Mouse (Mus musculus) embryo, embryonic 10.5 days (tissue): ENCODE data around the gene Angptl4.
"Not testable (repeated sequence)": the region's sequence is repeated elsewhere in the genome, so short reads cannot be mapped to it uniquely, and the experiment has no call there.

ENCODE experiments used
- DNase-seq: peaks from one replicate; pipeline ENCODE4 v3.0.0-alpha.2; 2015; ENCODE audit warnings: low spot score

Gene Angptl4

DNA sequence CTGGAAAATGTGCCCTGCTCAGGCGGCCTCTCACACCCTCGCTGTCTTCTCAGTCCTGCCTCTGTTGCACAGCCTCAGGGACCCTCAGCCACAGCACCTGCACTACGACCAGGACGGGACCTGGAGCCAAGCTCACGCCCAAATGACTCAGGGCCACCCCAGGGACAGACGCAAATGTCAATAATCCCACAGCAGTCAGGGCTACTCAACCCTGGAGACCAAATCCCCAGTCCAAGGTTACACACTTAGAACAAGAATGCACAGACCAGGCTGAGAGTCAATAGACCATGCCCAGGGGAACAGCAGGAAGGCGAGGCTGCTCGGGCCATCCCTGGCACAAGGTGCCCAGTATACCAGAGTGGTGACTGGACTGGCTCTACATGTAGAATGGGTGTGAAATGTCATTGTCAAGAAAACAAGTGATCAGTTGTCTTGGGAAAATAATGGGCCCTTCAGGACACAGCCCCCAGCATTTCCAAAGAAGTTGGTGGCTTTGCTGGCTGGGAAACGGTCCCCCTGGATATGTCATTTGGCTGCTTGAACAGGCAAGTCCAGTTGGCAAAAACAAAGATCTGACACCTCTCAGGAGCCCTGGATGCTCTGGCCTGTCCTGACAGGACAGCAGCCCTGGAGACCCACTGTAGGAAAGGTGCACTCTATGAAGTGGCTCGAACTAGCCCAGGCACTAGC lies 26.1 kb downstream of the Angptl4 start:
- DNase-seq = no peak

DNA sequence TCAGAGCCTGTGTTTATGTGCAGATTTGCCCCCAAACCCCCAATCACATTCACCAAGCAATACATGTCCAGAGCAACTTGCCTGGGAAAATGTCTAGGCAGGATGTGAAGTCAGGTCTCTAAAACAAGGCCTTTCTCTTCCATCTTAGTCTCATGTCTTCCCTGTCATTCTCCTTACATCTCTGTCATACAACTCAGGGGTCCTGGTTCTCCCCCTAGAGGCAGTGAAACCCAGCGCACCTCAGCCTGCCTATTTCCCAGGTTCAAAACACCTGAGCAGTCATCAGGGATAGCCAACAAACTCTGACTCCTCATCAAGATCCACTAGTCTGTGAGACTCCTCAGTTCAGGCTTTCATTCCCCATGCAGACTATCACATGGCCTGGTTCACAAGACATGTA lies 27.0 kb downstream of the Angptl4 start:
- no peak for DNase-seq

DNA sequence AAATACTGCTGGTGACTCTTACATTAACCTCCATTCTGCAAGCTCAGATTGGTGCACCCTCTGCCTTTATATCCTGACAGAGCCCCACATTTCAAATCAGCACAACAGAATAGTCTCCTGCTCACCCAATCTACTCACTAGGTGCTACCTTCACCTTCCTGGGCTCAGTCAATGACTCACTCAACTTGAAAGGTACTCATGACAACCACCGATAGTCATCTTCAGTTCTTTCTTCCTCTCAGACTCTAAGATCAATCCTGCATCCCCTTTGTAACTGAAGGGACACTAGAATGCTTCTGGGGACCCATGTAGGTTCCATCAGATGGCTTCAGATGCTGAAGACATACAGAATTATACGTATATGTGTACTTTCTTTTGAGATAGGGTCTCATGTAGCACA lies 29.3 kb downstream of the Angptl4 start:
- no peak for DNase-seq

DNA sequence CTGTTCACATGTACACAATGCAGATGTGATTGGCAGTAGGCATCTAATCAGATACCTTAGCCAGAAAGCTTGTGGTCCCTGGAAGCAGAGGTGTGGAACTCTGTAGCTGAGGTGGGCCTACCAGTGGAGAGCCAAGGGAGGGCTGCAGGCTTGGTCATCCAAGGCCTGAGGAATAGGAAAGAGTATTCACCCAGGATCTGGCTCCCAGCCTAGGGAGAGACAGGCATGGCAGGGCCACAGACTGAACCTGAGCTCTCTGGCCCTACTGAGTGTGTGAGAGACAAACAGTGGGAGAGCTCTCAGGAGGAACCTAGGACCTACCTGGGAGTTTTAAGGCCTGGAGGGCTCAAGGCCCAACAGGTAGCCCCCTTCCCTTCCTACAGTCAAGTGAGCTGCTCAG lies 30.4 kb downstream of the Angptl4 start:
- DNase-seq = no peak

DNA sequence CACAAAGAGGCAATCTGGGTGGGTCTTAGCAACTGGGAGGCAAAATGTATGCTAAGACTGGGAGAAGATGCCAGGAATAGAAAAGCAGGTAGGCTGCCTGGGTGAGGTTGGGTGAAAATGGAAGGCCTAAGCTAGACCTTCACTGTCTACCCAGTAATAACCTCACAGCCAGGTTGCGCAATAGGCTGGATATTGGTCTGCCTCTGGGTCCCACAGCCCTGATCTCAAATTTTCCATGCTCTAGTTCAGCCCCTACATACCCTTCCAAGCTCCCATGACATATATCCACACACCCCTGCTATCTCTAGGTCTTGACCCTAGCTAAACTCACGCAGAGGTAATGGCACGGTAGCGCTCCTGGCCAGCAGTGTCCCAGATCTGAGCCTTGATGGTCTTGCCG lies 32.2 kb downstream of the Angptl4 start:
- no peak for DNase-seq

DNA sequence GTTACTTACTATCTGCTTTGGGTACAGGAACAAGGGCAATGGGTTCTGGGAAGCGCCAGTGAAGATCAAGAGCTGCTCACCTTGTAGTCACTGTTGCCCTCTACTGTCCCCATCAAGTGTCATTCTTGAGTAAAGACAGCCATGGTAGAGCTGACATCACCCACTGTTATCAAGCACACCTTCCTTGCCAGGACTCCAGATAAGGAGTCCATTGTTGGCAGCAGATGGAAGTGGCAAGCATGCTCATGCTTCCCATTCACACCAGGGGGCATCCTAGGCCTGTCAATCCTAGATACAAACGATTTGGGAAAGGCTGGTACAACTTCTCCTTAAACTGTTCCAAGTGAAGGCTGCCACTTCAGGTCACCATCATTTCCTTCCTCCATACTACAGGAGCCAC lies 35.6 kb downstream of the Angptl4 start:
- DNase-seq = peak; percentile 36

DNA sequence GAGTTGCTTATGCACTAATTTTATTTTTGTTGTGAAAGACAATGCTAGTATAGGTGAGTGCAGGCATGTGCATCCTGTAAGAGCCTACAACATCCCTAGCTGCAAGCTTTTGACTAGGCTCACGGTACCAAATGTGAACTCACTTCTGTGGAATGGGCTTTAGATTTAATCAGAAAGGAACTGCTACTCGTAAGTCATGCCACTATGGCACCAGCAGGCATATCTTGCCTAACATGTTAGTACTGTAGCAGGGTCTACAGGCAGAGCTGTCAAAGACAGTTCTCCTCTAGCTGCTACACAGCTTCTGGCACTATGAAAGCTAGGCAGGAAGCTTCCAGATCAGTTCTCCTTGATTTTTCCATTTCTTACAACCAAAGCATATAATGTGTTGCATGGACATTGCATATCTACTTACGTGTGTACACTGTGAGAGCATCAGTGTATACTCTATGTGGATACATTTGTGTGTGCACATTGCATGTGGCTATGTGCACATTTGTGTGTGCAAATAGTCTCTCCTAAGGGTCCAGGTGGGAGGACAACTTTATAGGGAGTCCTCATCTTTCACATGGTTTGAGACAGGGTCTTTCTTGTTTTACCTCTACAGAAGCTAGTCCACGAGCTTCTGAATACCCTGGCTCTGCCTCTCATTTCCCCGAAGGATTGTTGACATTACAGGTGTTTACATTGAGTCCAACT lies 36.8 kb downstream of the Angptl4 start:
- no peak for DNase-seq

DNA sequence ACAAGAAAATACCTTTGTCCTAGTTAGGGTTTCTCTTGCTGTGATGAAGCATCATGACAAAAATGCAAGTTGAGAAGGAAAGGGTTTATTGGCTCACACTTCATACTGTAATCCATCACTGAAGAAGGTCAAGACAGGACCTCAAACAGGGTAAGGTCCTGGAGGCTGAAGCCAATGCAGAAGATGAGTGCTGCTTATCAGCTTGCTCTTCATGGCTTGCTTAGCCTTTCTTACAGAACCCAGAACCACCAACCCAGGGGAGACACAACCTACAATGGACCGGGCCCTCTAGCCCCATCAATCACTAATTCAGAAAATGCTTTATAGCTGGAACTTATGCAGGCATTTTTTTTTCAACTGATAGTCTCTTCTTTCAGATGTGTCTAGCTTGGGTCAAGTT lies 39.2 kb downstream of the Angptl4 start:
- DNase-seq = no peak

DNA sequence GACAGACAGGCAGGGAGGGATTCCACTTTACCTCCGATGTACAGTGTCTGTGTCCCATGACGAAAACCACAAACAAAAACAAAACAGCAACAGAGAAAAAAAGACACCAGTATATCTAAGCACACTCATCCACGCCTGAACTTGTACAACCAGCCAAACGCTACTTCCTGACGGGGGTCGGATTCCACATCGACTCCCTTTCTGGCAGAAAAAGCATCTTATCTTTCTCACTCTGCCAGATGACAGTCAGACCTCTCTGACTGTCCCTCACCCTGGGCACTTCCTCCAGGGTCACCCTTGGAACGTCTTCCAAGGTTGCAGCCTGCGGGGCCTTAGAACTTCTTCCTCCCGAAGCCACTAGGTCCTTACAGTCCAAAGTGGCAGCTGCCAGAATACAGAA lies 48.1 kb downstream of the Angptl4 start:
- DNase-seq = not testable (repeated sequence)

DNA sequence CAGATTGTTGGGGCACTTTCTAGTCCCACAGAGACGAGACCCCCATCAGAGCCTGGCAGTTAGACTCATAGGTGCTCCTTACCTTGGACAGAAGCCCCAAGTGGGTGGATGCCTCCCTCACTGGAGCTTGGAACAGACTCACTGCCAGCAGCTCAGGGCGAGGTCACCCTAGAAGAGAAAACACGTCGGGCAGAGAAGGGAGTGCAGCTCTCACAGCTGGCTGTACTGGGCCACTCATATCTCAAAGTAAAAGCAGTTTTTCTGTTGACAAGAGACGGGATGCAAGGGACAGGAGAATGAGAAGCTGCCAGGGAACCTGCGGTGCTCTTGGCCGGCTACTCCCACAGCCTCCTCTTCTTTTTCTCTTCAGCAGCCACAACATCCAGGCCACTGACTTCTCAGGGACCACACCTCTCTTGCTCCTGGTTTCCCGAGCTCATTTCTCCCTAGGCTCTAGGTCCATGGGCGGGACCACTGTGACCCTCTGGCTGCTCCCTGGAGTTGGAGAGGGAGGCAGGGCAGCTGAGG lies 49.0 kb downstream of the Angptl4 start:
- not testable (repeated sequence) for DNase-seq

DNA sequence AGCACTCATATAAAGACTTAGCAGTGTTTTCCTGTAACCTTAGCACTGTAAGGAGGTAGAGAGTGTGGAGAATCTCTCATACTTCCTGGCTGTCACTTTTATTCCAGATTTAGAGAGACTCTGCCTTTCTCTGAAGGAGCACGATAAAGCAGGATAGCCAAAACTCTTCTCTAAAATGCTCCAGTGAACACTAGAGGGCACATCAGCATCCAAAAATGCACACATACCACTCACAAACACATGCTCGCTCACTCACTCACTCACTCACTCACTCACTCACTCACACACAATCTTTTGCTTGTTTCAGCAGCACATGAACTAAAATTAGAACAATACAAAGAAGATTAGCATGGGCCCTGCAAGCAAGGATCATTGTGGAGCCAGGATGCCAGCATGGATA lies 52.4 kb downstream of the Angptl4 start:
- DNase-seq = no peak

DNA sequence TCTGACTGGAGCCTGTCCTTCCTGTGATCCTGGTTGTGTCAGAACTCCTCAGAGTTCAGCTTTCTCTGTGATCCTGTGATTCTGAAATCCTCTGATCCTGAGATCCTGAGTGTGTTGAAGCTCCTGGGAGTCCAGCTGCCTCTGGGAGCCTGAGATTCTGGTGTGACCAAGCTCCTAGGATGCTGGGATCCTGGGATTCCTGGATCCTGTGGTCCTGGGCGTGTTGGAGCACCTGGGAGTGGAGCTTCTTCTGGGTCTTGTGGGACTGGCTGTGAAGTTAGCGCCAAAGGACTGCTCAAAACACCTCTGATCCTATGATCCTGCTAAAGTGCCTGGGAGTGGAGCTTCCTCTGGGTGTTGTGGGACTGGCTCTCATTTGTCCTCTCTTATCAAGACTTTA lies 53.2 kb downstream of the Angptl4 start:
- no peak for DNase-seq
